Mouse (Mus musculus) liver, embryonic 18 days (tissue): ENCODE data around the gene Medag. TPM values are rescaled to one million over a fixed set of nuclear protein-coding genes. Genes with fewer than 3 reads are reported as not detected.

ENCODE experiments used
- polyA plus RNA-seq: library from polyadenylated mRNA; depleted of rRNA; stranded (reverse); fragments of >200 nt; gene quantifications from 2 replicates; pipeline ENCODE4 v1.2.3, GENCODE M21; 2012; rRNA removed

Gene Medag
- 0.32 and 0.35 TPM in 2 replicates for polyA plus RNA-seq

DNA sequence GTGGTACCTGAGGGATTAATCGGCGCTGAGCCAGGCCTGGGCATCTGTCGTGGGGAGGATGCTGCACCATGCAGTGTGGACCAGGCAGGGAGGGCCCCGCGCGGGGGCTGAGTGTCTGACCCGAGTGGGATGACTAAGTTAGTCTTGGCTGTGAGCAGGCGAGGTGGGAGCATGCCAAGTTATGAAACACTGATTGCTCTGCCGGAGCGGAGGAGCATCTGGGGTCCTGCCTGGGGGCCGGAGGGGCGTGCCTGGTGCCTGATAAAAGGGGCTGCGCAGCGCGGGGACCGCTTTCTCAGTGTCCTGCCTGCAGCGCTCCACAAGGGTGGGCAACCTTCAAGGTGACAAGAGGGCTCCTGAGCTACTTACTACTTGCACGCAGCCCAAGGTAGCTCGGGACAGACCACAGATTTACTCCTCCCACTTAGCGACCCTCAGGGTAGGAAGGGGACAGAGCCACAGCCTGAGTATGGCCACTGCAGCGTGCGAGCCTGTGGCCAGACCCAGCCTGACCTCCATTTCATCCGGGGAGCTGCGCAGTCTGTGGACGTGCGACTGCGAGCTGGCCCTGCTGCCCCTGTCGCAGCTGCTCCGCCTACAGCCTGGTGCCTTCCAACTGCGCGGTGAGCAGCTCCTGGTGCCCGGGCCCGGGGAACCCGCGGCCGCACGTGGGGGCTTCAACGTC, at the start of gene Medag:
TSS of gene Medag (plus strand) at position 241 of the 685 bp plus-strand sequence.

DNA sequence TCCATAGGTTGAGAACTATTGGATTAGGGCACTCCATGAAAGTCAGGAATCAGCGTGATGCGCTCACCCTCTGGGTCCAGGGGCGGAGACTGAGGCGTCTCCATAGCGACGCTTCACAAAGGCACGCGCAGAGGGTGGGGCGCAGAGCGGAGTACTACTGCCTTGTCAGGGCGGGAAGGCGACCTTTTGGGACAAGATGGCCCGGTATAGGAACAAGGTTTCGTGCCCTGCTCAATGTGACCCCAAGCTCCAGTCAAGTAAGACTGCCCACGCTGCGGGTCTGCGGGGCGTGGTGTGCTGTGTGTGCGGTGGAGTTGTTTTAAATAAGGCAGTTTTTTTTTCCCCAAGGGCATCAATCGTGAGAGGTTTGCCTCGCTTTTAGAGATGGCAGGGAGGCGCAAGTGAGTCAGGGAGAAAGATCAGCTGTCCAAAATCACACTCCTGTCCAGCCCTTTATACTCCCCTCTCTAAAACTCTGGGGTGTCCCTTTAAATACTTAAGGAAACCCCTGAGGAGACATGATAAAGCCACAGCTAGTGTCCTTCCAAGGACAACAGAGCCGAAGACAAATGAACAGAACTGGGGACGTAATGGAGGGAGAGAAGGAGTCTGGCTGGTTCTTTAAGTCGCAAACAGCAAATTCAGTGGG, 28.1 kb downstream of the Medag start, which contains the start of gene Tex26:
TSS of gene Tex26 (plus strand) at position 130 of the 649 bp plus-strand sequence.

Other genes starting within 250 kb of the Medag start
- 6.8 and 7.2 TPM in 2 replicates for gene Uspl1, start 227.4 kb upstream of the Medag start, polyA plus RNA-seq
- gene Hmgb1, start 227.3 kb upstream of the Medag start, polyA plus RNA-seq: 132 and 135 TPM in 2 replicates
- 79.1 and 97.0 TPM in 2 replicates for gene Alox5ap, start 147.0 kb upstream of the Medag start, polyA plus RNA-seq
- gene Tex26, start 27.9 kb downstream of the Medag start, polyA plus RNA-seq: 0.03 TPM in 1 of 2 replicates, not detected in the other
- 0.01 TPM in 1 of 2 replicates, not detected in the other for gene Wdr95, start 116.9 kb downstream of the Medag start, polyA plus RNA-seq
- gene Hsph1, start 224.6 kb downstream of the Medag start, polyA plus RNA-seq: 12.5 and 15.3 TPM in 2 replicates